Comparison of ENCODE assay signal across 16 mouse cellular contexts in the genomic region with DNA sequence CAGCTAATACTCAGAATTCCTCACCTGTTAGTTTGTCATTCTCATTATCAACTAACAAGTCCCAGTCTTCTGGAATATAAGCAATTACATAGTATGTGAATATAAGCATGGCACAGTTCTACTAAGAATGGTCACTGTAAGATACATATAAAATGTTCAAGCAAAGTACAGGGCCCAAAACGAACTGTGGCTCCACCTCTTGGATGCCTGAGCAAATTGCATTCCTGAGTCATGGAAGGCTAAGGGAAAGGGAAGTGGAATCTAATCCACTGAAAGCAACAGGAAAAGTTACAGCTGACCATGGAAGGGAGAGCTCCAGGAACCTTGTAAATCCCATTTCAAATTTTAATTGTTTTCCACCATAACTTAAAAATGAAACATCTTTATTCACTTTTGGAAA. TPM values are rescaled to one million over a fixed set of nuclear protein-coding genes. Genes with fewer than 3 reads are reported as not detected.
DNase-seq lines count a peak whose midpoint lies in the region; ATAC-seq and TF ChIP-seq lines count a peak whose summit lies in the region.
"Had no signal": no experiment of that assay in that cellular context is flagged by ENCODE, and none has a peak within 500 bp of the region (broad histone marks: within the 10 kb centered on the region; RNA-seq: fewer than 3 reads in every experiment).

No protein-coding gene starts in this region.

- H3K27ac ChIP-seq in left cerebral cortex, adult 2 months: no peak overlapping the region
- H3K27ac ChIP-seq: liver, embryonic 15.5 days; midbrain, embryonic 12.5 days had no signal

- DNase-seq in frontal cortex, adult 2 months (ENCODE audit: extremely low spot score in 1 of 2, low spot score in 1 of 2): no peak
- no peak for DNase-seq in left cerebral cortex, adult 2 months (ENCODE audit: extremely low spot score in 1 of 2, low spot score in 2 of 2)
- DNase-seq in left cerebral cortex, postnatal 10 days (ENCODE audit: extremely low spot score in 1 of 2, low spot score in 2 of 2): no peak
- DNase-seq in Patski (ENCODE audit: low read depth, low spot score): no peak
- DNase-seq in right cerebral cortex, postnatal 25 days: no peak
- no peak for DNase-seq in c-Kit-positive CD71-positive TER-119-positive erythroid progenitor cells, embryonic 14.5 days (ENCODE audit: low spot score)
- DNase-seq: gastrocnemius, postnatal 10 days; left cerebral cortex, postnatal 4 days; retina, postnatal 1 day had no signal

- CTCF ChIA-PET in Patski (lab: Charles Lee): interaction anchor here (0.9 to 6.4 kb wide), 13 partner anchors 9 to 248 kb away, joined by 3 to 58 read pairs (median 4); no protein-coding TSS in a partner anchor

- no peak overlapping the region for H3K4me3 ChIP-seq in left cerebral cortex, adult 2 months
- H3K4me3 ChIP-seq: liver, embryonic 15.5 days; midbrain, embryonic 12.5 days had no signal

- ATAC-seq in frontal cortex, adult (ENCODE audit: low TSS enrichment): peak; percentile 88
- ATAC-seq in Patski: peak; percentile 87
- peak; percentile 77; the same call in 1 of the 2 replicates for ATAC-seq in common myeloid progenitor, adult 5-6 weeks (replicated peaks; ENCODE audit: low read depth, poor library complexity, severe bottlenecking)
- ATAC-seq: hindbrain, embryonic 16.5 days had no signal

- POLR2A ChIA-PET in Patski (lab: Charles Lee): interaction anchor here (0.6 kb wide), 1 partner anchor 30 kb away, joined by 3 read pairs; no protein-coding TSS in a partner anchor

- in situ Hi-C loops in Patski (cut with MboI; ENCODE audit: low pct_unique_long_range_greater_than_20kb): no loop called here

- intact Hi-C loops in left cerebral cortex, adult 2 months (cut with DNase I): loop anchor here (1.0 to 10.0 kb wide), 3 partner anchors 99 to 365 kb away; no protein-coding TSS in a partner anchor
- intact Hi-C loops in left cerebral cortex, postnatal 10 days (cut with DNase I): no loop called here

- H3K27me3 ChIP-seq in Patski: no peaks in the 10 kb centered on the region
- H3K27me3 ChIP-seq: liver, embryonic 15.5 days; midbrain, embryonic 12.5 days had no signal

- TF ChIP-seq CTCF in left cerebral cortex, adult 2 months (IDR thresholded peaks at IDR 0.05): peak; percentile 34
- TF ChIP-seq CTCF in Patski (IDR thresholded peaks at IDR 0.05): peak; percentile 67

RNA-seq across cellular contexts. Expression of a gene that starts 14.0 kb away (rescaled TPM):
- 0.10 and 0.42 TPM in 2 replicates for polyA plus RNA-seq in frontal cortex, adult 2 months (2012; rRNA removed)
- not detected for total RNA-seq in left cerebral cortex, adult 2 months (2021)
- 1 to 10 TPM in 1 of 2 experiments, under 1 TPM in 1; 0.20 to 1.0 TPM for total RNA-seq in left cerebral cortex, postnatal 10 days (2021)
- 68.7 TPM for polyA plus RNA-seq in Patski (2021)
- 16.6 and 17.1 TPM in 2 replicates for total RNA-seq in common myeloid progenitor, adult 5-6 weeks (2017)
- total RNA-seq: gastrocnemius, postnatal 10 days had no signal

RNA-seq across cellular contexts. Expression of a gene that starts 57.9 kb away (rescaled TPM):
- polyA plus RNA-seq in frontal cortex, adult 2 months (2012; rRNA removed): not detected in 2 replicates
- total RNA-seq in left cerebral cortex, adult 2 months (2021): not detected
- total RNA-seq in left cerebral cortex, postnatal 10 days (2021): under 1 TPM in 1 of 2 experiments, not detected in 1; 0.14 TPM
- polyA plus RNA-seq in Patski (2021): 0.28 TPM
- 0.63 TPM in 1 of 2 replicates, not detected in the other for total RNA-seq in common myeloid progenitor, adult 5-6 weeks (2017)
- total RNA-seq: gastrocnemius, postnatal 10 days; left cerebral cortex, postnatal 4 days had no signal
- polyA plus RNA-seq: heart, embryonic 14.5 days; hindbrain, embryonic 16.5 days; liver, embryonic 15.5 days; midbrain, embryonic 12.5 days; neural tube, embryonic 11.5 days had no signal
